Mouse (Mus musculus): ENCODE measurements around the gene Dapk2.
A peak's percentile ranks its signal among the peaks of the same experiment; 100 is the strongest.
"Not testable (repeated sequence)": the region's sequence is repeated elsewhere in the genome, so short reads cannot be mapped to it uniquely, and the experiment has no call there.

The Dapk2 gene

DNA sequence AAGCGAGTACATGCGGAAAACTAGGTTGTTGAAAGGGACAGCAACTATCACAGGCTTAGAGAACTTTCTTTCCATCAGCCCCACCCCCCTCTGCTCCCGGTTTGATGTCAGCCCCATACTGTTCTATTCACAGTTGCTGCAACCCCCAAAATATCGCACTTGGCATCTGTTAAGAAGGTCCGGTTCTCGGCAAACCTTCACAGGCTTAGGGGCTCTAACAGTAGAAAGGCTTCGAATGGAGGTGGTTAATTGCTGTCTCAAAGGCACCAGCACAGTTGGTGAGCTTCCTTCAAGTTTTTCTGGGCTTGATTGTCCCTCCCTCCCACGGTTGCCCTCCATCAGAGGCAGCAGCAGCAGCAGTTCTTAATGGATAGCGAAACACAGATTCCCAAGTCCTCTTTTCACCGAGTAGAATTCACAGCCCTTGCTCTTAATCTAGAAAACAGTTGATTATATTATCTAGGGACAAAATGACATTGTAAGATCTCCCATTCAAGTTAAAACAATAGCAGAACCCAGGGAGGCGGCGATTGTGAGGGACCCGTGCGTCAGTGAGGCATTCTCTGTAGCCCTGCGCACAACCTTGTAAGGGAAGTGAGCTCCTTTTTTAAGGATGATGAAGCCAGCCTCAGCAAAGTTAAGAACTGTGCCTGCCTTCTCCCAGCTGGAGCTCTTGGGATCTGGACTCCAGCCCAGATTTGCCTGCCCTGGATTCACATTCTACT, 117.4 kb downstream of the Dapk2 start:
- no peak for DNase-seq (ENCODE audit: low spot score)

DNA sequence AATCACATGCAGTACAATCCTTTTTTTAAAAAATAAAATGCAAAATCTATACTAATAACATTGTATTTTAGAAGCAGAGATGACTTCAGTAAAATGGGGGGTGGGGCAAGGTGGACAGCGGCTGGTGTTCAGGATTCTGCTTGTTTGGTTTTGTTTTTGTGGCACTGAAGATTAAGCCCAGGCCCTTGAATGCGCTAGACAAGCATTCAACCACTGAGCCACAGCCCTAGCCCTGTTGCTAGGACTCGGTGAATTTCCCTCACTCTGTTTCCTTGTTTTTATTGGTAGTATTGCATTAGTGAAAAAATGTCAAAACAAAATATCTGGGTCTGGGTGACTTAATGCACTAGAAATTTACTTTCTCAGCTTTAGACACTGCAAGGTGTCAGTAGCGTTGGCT, 118.0 kb downstream of the Dapk2 start:
- DNase-seq (ENCODE audit: low spot score), result no peak

DNA sequence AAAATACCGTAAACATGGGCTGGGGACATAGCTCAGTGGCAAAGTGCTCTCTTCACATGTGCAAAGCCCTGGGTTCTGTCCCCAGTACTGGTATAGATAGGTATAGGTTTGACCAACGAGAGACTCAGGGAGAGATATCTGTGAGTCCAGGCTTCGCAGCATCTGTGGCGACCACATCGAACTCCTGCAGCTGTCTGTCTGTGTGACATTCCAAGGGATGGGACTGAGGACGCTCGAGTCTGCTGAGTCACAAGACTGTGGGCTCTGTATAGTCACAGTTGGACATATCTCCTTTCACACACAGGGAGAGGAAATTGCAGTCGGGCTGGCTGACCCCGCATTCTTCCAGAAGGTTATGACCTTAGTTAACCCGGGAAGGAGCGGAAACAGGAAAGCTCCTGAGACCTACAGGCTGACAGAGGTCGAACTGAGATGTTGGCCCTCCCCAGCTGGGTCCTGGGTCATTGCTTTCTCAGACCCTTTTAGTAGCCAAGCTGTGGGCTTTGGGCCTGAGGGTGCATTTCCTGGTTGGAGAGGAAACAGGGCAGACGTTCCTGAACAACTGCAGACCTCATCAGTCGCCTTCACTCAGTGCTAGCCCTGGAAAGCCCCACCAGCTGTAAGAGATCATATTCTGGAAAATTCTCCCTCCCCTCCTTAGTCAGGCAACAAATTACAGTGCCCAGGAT, 118.8 kb downstream of the Dapk2 start:
- DNase-seq (ENCODE audit: low spot score), result peak; percentile 87

DNA sequence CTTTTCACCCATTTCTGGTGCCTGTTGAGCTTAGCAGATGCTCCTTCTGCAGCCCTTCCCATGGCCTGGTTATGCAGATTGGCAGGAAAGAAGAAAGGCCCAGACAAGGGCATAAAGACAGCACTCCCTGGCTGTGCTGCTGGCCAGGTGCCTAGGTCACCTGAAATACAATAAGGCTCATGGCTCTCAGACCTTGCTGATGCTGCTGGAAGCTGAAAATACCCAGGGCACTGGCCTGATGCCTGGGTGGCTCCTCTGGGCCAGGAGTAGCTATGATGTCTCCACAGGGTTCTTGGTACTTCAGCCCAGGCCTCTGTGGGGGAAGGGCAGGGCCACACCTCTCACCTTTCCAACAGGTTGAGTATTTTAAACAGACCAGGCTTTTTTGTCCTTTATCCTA, 121.6 kb downstream of the Dapk2 start:
- no peak for DNase-seq (ENCODE audit: low spot score)

DNA sequence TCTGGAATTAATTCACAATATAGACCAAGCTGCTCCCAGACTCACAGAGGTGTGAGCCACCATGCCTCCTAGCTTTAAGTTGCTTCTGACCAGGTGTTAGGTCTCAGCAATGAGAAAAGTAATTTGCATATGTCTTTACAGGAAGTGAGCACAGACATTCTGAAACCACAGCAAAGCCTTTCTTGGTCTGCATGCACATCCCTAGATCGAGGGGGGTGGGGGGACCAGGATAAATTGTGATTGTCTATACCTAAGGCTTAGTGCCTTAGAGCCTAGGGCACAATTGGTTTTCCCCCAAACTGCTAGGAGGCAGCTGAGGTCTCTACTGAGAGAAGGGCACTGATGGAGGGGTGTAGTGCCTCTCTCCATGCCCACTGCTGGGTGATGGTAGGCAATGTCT, 122.5 kb downstream of the Dapk2 start:
- no peak for DNase-seq (ENCODE audit: low spot score)

DNA sequence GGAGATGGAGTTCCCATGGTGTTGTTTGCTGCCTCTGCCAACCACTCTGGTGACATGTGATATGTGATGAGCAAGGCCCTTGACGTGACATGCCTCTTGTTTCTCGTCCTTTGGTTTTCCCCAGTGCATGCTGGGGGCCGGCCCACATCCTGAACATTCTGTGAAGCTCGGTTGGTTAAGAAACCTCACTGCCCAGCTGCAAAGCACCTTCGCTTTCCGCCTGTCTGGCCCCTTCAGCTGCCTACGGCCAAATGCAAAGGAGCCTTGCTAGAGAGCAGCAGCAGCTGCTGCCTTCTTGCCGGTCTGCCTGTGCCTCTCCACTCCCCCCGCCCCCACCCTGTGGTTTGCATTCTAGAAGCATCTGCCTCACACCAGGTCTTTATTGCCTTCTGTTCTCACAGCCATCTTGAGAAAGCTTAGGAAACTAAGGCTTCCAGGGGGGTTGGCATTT, 123.5 kb downstream of the Dapk2 start:
- no peak for DNase-seq (ENCODE audit: low spot score)

DNA sequence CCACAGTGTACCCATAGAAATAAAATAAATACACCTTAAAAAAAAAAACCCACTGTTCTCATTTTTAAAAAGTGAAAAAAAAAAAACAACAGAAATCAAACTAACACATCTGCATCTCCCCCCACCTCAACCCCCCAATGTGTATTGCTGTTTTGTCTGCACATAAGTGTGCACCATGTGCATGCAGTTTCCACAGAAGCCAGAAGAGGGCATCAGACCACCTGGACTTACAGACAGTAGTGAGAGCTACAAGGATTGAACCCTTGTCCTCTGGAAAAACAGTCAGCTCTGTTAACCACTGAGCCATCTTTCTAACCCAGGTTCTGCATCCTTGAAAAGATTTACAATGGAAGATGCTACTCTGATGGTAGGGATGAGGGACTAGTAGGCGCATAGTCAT, 124.6 kb downstream of the Dapk2 start:
- no peak for DNase-seq (ENCODE audit: low spot score)

DNA sequence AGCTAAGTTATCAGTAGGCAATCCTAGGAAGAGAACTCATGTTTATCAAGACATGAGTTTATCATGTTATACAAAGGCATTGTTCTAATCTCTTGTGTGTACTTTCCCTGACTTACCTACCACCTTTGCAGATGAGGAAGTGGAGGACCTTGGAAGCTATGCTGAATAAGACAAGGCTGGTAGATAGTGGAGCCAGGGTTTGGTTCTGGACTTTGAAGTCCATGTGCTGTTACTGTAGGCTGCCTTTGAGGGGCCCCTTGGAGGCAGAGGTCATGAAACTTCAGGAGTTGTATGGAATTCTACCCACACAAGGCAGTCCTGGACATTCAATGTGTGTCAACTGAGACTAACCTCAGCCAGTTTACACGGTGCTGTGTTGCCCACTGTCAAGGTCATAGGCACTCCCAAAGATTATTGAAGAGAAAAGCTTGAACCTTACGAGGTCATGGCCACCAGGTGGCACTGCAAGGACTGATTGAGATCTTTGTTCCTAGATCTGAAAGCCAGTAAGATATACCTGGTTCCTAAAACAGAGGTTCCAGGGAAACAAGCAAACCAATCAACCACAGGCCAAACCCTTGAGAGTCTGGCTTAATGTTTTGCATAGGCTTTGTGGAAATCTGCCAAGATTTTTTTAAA, 125.7 kb downstream of the Dapk2 start:
- peak; percentile 64 for DNase-seq (ENCODE audit: low spot score)

DNA sequence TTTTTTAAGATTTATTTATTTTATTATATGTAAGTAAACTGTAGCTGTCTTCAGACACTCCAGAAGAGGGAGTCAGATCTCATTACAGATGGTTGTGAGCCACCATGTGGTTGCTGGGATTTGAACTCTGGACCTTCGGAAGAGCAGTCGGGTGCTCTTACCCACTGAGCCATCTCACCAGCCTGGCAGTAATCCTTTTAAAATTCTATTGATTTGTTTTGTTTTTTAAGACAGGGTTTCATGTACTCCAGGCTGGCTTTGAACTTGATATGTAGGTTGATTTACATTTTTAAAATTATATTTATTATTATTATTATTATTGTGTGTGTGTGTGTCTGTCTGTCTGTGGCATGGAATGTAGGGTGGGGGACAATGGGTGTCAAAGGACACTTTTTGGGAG, 127.2 kb downstream of the Dapk2 start:
- not testable (repeated sequence) for DNase-seq (ENCODE audit: low spot score)

DNA sequence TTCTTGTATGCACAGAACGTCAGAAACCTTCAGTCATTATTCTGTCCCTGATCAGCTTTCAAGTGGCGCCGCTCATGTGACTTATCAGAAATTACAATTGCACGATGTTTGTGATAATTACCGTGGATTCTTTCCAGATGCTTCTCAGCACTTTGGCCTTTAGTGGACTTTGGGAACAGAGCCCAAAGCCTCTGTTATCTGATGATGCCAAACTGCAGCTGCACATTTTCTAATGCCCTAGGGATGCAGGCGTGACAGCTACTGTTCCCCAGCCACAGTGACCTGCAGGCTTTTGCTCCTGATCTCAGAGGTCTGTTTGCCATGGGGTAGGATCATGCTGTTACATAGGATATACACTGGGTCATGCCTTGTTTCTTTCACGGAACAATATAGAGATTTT, 127.9 kb downstream of the Dapk2 start:
- DNase-seq (ENCODE audit: low spot score), result no peak

DNA sequence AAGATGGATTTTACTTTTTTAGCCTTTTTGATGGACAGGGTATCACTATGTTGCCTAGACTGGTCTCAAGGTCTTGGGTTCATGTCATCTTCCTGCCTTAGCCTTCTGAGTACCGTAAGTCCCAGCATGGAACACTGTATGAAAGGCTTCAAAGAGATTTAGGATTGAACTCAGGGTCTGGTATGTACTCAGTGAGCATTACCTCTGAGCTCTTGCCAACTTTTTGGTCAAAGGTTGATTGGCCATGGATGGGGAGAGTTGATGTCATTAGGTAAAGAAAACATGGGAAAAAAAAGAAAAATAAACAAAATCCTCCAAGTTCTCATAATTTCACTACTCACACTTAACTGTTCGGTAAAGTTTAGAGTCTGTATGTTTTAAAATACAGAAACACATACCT, 132.7 kb downstream of the Dapk2 start:
- no peak for DNase-seq (ENCODE audit: low spot score)

DNA sequence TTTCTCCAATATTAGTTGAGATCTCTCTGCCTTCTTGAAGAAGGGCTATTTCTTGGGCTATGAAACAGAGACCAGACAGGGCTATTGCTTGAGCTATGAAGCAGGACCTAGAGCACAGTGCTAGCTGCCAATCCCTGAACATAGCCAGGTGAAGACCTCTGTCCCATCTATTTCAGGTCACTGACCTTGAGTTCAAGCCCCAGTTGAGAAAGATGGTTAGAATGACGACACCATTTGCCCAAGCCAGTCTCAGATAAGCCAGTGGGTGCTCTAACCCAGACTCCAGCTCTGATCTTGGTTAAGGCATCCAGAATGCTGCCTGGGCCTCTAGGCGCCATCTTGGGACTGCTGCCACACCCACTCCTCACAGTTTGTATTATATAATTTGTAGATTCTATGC, 135.3 kb downstream of the Dapk2 start:
- DNase-seq (ENCODE audit: low spot score), result no peak

DNA sequence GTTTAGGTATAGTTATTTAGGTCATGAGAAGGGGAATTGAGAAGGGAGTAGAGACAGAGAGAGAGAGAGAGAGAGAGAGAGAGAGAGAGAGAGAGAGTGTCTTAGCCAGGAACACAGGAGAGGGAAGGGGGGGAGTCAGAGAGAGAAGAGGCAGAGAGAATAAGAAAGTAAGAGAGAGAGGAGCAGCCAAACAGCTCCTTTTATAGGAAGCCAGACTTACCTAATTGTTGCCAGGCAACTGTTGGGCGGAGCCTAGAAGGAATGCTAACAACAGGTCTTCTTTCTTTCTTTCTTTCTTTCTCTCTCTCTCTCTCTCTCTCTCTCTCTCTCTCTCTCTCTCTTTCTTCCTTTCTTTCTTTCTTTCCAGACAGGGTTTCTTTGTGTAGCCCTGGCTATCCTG, 136.2 kb downstream of the Dapk2 start:
- no peak for DNase-seq (ENCODE audit: low spot score)

DNA sequence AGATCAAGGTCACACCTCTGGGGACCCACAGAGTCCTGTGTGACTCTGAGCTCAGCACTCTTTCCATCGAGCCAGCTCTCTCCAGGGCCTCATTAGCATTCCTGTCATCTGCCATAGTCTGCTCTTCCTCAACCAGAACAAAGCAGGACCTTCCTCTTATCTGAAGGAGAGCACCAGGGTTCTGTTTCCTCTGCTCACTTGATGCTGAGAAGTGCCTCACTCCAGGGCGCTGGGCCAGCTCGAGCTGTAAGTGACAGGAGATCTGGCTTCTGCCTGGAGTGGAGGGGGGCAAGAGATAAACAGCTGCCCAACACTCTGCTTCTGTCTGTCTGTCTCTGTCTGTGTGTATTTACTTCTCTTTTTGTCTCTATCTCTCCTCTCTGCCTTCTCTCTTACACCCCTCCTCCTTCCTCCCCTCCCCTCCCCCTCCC, 137.0 kb downstream of the Dapk2 start:
- DNase-seq (ENCODE audit: low spot score), result no peak

DNA sequence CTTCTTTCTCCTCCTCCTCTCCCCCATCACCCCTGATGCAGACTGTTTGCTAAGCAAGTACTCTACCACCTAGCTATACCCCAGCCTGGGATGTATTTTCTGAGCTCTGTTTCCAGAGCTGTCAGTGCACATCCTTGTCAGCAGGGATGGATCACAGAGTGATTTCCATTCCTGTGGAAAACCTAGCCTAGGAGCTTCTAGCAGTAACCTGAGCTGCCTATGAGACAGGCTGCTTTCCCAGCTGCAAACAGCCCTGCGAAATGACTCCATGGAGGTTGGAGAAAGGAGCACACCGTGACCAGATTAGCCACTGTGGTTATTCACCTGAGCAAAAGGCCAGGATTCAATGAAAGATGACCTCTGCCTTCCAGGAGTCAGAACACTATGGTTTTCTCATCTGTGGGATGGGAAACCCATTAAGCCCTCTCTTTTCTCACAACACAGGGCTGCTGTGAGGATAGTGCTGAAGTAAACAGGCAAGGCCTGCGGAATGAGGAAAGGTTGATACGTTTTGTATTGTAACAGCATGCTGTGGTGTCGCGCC, 137.6 kb downstream of the Dapk2 start:
- DNase-seq (ENCODE audit: low spot score), result no peak

DNA sequence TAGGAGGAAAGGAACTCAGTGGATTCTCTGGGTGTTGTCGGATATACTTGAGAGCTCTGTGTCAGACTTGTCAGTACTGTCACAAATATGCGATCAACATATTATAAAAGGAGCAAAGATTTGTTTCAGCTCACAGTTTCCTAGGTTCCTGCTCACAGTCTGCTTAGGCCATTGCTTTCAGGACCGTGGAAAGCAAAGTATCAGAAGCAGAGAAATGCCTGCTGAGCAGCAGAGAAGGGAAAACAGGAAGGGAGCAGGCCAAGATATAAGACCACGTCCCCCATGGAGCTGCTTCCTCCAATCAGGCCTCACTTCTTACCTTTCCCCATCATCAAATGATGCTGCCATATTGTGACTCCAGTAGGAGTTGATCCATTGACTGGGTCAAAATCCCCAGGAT, 140.8 kb downstream of the Dapk2 start:
- DNase-seq (ENCODE audit: low spot score), result no peak

DNA sequence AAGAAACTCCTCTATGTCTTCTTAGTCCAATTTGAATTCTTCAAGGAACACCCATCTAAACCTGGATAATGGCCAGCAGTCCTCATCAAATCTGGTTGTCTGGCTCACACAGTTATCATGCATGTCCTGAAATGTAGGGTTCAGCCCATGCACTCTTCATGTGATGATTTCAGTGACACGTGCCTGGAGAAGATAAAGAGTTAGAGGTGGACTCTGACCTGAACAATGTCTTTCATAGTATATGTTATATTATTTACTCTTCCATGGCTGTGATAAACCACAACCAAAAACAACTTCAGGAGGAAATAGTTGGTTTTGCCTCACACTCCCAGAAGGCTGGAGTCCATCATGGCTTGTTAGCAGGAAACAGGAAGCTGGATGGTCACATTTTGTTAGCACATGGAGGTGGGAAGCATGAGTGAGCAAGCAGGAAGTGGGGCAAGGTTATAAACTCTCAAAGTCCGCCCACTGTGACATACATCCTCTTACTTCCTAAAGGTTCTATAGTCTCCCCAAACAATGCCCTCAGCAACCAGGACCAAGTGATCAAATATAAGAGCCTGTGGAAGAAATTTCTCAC, 142.5 kb downstream of the Dapk2 start:
- no peak for DNase-seq (ENCODE audit: low spot score)

DNA sequence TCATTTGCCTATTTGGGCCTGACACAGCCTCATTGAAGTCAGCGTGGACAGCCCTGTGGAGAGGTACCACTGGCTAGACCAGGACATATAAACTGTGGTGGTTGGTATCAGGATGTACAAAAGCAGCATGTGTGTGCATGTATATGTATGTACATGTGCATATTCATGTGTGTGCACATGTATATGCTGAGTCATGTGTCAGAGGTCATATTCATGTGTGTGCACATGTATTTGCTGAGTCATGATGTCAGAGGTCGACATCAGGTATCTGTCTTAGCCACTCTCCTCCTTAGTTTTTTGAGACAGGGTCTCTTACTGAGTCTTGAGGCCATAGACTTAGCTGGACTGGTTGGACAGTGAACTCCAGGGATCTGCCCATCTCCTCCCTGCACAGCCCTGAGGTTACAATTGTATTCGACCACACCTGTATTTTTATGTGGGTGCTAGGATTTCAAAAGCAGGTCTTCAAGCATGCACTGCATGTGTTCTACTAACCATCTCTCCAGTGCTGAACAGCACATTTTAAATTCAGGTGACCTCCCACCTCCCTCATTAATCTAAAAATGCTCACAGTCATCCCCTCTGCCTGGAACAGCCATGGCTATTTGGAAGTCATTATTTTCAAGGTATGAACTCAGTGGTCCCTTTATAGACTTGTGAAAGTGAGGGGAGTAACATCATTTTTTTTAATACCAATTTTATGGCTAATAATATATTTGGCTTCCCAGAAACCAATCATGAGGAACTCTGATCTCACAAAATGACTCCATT, 146.5 kb downstream of the Dapk2 start:
- DNase-seq (ENCODE audit: low spot score), result no peak

DNA sequence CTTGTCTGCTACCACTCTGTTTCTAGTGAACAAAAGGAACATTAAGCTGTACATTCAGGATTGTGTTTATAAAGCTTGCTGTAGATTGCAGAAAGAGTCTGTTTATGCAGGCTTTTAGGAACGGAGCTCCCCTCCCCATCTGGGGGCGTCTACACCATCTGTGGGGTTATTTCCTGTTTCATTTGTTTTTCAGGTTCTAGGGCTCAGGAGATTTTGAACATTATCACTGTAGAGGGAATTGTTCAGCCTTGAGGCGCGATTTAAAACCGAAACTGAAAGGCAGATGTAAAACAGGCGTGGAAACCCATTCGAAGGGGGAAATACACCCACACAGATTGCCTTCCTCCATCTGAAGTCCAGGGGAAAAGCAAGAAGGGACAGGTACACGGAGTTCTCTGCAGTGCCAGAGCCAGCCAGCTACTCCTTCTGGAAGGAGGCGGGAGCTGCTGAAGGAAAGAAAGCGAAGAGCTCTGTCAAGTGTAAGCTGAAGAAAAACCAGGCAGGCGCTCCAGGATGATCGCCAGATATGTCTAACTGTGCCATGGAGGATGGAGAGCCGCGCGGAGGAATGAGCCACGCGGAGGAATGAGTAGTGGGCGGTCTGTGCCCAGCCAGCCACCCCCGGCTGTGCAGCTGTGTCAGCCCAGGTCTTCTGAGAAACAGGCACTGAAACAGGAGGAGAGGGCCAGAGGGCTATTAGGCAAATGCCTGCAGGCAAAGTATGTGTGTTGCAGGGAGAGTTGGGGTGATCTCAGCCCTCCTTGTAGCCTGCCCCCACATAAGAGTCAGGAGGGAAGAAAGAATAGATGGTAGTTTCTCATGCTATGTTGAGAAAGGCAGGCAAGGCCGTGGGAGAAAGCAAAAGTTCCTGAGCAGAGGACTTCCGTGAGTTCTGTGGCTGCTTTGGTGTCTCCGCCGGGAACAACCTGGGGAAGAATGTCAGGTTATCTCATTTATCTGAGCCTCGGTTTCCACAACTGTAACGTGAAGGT, 147.4 kb downstream of the Dapk2 start:
- DNase-seq (ENCODE audit: low spot score), result no peak

DNA sequence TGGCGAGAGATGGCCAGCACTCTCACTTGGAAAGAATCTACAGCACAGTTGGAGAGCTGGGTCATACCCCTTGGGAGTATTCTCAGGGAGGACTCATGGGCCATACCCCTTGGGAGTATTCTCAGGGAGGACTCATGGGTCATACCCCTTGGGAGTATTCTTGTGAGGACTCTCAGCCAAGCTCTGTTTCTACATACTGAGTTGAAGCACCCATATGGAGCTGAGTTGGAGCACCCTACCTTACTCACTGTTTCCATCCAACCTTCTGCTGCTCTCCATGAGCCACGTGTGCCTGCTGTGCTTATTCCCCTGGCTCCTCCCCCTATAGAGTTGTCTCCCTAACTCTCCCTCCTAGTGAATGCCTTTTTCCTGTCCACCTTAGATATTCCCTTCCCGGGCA, 148.4 kb downstream of the Dapk2 start:
- DNase-seq (ENCODE audit: low spot score), result no peak

DNA sequence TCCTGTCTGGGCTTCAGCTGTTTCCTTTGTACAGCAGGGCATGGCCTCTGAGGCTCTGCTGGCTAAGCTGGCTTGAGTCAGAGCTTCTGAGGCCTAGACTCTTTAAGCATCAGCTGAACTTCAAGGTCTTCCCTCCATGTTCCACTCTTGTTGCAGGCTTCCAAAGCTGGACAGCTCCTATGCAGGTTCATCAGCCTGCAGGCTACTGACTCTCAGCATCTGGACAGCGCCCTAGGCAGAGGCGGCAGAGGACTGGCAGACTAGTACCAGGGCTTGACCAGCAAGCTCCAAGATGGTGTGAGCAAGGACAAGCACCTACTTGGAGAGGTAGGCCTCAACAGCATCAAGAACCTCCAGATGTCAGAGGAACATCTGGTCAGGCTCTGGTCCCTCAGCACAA, 149.3 kb downstream of the Dapk2 start:
- peak; percentile 80 for DNase-seq (ENCODE audit: low spot score)

Measured in yolk sac, embryonic 10.5 days (tissue).